Mouse (Mus musculus): ENCODE measurements around the gene Rhot2. TPM values are rescaled to one million over a fixed set of nuclear protein-coding genes. Genes with fewer than 3 reads are reported as not detected.

The Rhot2 gene
- polyA plus RNA-seq, 1 experiment from 2014 or later, result 17.8 TPM

DNA sequence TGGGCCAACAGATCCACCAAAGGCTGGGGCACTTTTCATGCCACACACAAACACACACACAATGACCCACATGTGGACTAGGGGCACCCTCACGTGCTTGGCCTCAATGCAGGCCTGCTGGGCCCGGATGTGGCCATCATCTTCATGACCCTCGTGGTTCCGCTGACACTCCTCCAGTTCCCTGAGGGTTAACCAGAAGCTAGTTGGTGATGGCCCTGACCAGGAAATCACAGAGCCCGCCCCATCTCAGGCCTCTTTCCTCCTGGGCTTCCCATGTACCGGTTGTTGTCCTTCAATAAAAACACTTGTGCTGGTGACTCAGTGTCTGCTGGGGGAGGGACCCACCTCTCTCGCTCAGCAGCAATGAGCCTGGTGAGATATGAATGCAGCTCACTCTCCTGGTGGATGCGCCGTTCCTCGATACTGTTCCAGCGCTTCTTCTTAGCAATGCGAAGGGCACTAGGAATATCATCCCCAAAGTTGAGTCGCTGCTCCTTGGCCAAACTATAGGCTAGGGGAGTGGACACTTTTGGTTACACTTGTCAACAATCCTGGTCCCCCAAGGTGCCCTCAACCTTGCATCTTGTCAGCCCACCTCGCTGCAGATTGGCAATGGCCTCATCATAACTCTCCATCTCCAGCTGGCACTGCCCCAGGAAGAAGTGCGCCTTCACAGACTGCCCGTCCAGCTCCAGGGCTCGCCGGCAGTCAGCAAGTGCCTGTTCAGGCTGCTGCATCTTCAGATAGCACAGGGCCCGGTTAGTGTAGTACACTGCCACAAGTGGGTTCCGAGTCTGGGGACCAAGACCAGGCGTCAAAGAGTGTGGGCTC, 13.0 kb downstream of the Rhot2 start:
- Histone ChIP-seq H3K9me3 (replicated peaks) (no peaks in the 10 kb centered on the region), H3K27me3 (replicated peaks) (no peaks in the 10 kb centered on the region), H3K4me3 (replicated peaks) (peak overlapping the region; percentile 92), H3K9ac (replicated peaks) (peak overlapping the region; percentile 92), H3K36me3 (peaks cover 41% of the 10 kb centered on the region), H3K4me1 (peaks cover 85% of the 10 kb centered on the region), H3K4me2 (peak overlapping the region; percentile 98), H3K27ac (replicated peaks) (peak overlapping the region; percentile 99)
- 57% methylated on average over 21 of the region's 21 CpGs for WGBS
- no peak for ATAC-seq (ENCODE audit: low FRiP score)

DNA sequence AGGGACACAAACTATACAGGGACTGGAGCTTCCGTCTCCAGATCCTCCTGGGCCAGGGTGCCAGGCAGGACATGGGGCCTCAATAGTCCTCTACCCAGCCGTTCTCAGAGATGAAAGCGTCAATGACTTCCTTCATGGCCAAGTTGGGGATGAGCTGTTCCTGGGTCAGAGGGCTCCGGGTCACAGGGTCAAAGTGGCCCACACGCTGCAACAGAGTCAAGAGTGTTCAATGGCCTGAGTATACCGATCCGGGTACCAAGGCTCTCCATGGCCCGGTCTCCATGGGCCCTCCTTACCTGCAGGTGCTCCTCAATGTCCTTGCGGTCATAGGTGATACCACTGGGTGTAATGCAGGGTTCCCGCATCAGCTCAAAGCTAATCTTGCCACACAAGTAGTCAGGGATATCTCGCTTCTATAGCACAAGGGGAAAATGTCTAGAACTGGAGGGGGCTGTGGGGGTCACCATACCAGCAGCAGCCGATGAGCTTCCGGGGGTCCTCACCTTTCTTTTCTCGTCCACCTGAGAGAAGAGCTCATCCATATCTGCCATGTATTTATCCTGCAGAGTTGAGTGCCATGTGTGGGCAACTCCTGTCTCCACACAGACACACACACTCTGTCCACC, 13.7 kb downstream of the Rhot2 start:
- peak overlapping the region; percentile 92 for H3K4me3 ChIP-seq (replicated peaks)
- H3K27me3 ChIP-seq (replicated peaks), result no peaks in the 10 kb centered on the region
- H3K9ac ChIP-seq (replicated peaks), result 0 out of 2 replicates have a peak overlapping the region, but pooled peaks have one; percentile 92
- peak overlapping the region; percentile 98 for H3K4me2 ChIP-seq
- ATAC-seq (ENCODE audit: low FRiP score), result no peak
- peaks cover 85% of the 10 kb centered on the region for H3K4me1 ChIP-seq
- H3K27ac ChIP-seq (replicated peaks), result no peak overlapping the region
- H3K36me3 ChIP-seq, result peaks cover 48% of the 10 kb centered on the region
- no peaks in the 10 kb centered on the region for H3K9me3 ChIP-seq (replicated peaks)
- WGBS, result 86% methylated on average over 14 of the region's 14 CpGs

DNA sequence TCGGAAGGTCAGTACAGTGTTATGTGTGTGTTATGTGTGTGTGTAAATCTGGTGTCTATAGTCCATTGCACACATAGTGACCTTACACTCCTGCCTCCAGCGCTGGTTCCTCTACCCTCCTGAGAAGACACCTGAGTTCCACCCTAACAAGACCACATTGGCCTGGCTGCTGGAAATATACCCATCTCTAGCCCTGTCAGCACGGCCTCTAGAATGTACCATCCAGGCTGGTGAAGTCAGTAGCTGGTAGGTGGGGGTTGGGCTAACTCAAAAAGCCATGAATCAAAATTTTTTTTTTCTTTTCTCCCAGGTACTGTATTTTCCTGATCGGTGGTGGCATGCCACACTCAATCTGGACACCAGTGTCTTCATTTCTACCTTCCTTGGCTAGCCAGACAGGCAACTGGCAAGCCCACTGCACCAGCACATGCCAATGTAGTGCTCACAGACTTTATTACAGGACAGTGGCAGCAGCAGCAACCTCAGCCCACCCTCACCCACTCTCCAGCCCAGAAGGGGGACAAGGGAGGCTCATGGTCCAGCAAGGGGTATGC, 14.4 kb downstream of the Rhot2 start:
- ATAC-seq (ENCODE audit: low FRiP score), result no peak
- Histone ChIP-seq H3K27ac (replicated peaks) (no peak overlapping the region), H3K9me3 (replicated peaks) (no peaks in the 10 kb centered on the region), H3K4me3 (replicated peaks) (peak overlapping the region; percentile 92), H3K4me2 (peak overlapping the region; percentile 98), H3K36me3 (peaks cover 46% of the 10 kb centered on the region), H3K27me3 (replicated peaks) (no peaks in the 10 kb centered on the region), H3K4me1 (peaks cover 85% of the 10 kb centered on the region), H3K9ac (replicated peaks) (peak overlapping the region; percentile 77; the same call in 1 of the 2 replicates)
- WGBS, result 85% methylated on average over 4 of the region's 4 CpGs

DNA sequence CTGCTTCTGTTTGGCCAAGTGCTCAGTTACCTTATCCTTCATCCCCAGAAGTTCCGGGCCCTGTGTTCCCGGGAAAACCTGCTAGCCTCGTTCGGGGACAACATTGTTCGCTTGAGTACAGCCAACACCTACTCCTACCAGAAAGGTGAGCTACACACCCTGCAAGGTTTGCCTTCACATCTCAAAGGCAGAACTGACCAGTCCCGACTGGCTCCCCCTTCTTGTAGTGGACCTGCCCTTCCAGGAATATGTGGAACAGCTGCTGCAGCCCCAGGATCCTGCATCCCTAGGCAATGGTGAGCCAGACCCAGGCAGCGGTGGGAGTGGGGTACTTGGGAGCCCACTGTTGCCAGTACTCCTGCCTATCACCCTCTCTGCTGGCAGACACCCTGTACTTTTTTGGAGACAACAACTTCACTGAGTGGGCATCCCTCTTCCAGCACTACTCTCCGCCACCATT, 15.1 kb downstream of the Rhot2 start:
- H3K36me3 ChIP-seq, result peaks cover 43% of the 10 kb centered on the region
- 34% methylated on average over 8 of the region's 8 CpGs for WGBS
- peak overlapping the region; percentile 65 for H3K4me3 ChIP-seq (replicated peaks)
- peaks cover 85% of the 10 kb centered on the region for H3K4me1 ChIP-seq
- H3K27me3 ChIP-seq (replicated peaks), result no peaks in the 10 kb centered on the region
- H3K27ac ChIP-seq (replicated peaks), result peak overlapping the region; percentile 94
- no peak for ATAC-seq (ENCODE audit: low FRiP score)
- no peaks in the 10 kb centered on the region for H3K9me3 ChIP-seq (replicated peaks)
- H3K4me2 ChIP-seq, result peak overlapping the region; percentile 98
- peak overlapping the region; percentile 77 for H3K9ac ChIP-seq (replicated peaks)

DNA sequence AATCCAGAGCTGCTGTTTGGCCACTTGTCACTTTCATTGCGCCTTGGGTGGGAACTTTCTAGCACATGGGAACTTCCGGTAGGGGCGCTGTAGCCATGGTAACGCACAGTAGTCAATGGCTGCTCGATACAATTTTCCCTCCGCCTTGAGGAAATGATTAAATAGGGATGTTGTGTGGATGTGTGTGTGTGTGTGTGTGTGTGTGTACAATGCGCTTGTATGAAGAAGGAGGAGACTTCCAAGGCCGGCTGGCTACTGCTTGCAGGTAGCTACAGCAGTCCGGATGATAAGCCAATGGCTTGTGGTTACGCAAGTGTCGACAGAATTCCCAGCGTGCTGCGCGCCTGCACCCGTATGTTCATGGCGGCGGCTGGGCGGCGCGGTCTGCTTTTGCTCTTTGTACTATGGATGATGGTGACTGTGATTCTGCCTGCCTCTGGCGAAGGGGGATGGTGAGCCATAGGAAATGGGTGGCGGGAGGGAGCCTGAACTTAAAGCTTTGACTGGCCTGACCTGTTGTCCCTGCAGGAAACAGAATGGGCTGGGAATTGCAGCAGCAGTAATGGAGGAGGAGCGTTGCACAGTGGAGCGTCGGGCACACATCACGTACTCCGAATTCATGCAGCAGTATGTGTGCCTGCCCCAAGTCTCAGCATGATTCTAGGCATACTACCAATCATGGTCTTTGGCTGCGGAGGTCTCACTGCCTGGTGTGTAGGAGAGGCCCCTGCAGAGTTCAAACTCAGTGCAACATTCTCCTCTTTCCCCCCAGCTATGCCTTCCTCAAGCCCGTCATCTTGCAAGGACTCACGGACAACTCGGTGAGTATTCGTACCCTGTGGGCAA, 15.7 kb downstream of the Rhot2 start, which contains the start of gene Jmjd8:
Jmjd8 (plus strand) TSS at position 156 of the 846 bp plus-strand sequence.
- Histone ChIP-seq H3K4me2 (peak within 1 kb of the TSS; percentile 98), H3K4me1 (peaks cover 85% of the 10 kb centered on the region), H3K27me3 (replicated peaks) (no peaks in the 10 kb centered on the region), H3K36me3 (peaks cover 43% of the 10 kb centered on the region), H3K9ac (replicated peaks) (peak within 1 kb of the TSS; percentile 77), H3K27ac (replicated peaks) (peak within 1 kb of the TSS; percentile 94), H3K4me3 (replicated peaks) (peak within 1 kb of the TSS; percentile 65), H3K9me3 (replicated peaks) (no peaks in the 10 kb centered on the region)
- 2% methylated on average over 32 of the region's 32 CpGs for WGBS
- ATAC-seq (ENCODE audit: low FRiP score), result peak; percentile 53

DNA sequence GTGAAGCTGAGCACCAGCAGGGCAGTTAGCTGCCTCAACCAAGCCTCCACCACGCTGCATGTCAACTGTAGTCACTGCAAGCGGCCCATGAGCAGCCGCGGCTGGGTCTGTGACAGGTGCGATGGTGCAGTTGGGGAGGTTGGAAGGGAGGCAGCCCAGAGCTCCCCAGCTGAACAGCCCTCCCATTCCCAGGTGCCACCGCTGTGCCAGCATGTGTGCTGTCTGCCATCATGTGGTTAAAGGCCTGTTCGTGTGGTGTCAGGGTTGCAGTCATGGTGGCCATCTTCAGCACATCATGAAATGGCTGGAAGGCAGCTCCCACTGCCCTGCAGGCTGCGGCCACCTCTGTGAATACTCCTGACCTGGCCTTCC, 16.4 kb downstream of the Rhot2 start:
- no peaks in the 10 kb centered on the region for H3K9me3 ChIP-seq (replicated peaks)
- peak overlapping the region; percentile 77 for H3K9ac ChIP-seq (replicated peaks)
- H3K27ac ChIP-seq (replicated peaks), result peak overlapping the region; percentile 94
- WGBS, result 83% methylated on average over 8 of the region's 8 CpGs
- peaks cover 43% of the 10 kb centered on the region for H3K36me3 ChIP-seq
- peak overlapping the region; percentile 98 for H3K4me2 ChIP-seq
- H3K4me3 ChIP-seq (replicated peaks), result peak overlapping the region; percentile 65
- peaks cover 81% of the 10 kb centered on the region for H3K4me1 ChIP-seq
- no peaks in the 10 kb centered on the region for H3K27me3 ChIP-seq (replicated peaks)
- ATAC-seq (ENCODE audit: low FRiP score), result no peak

DNA sequence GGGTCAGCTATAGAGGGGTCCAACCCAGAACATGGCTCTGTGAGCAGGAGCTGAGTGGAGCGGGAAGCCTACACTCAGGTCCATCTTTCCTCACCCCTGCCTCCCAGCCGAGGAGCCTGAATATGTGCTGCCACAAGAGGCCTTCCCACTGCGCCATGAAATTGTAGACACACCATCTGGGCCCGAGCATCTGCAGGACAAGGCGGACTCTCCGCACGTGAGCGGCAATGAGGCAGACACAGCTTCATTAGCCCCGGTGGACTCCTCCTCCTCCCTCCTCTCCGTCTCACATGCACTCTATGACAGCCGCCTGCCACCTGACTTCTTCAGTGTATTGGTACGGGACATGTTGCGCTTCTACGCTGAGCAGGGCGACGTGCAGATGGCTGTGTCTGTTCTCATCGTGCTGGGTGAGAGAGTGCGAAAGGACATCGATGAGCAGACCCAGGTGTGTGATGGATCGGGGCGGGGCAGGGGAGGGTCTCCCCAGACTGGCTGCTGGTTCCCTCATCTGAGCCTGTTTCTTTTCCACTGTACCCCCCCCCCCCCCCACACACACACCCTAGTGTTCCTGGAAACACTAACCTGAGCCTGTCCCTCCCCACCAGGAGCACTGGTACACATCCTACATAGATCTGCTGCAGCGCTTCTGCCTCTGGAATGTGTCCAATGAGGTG, 17.0 kb downstream of the Rhot2 start:
- Histone ChIP-seq H3K27ac (replicated peaks) (0 out of 2 replicates have a peak overlapping the region, but pooled peaks have one; percentile 94), H3K4me3 (replicated peaks) (no peak overlapping the region), H3K9ac (replicated peaks) (peak overlapping the region; percentile 77; the same call in 1 of the 2 replicates), H3K4me2 (peak overlapping the region; percentile 98; the same call in 1 of the 2 replicates), H3K36me3 (peaks cover 43% of the 10 kb centered on the region), H3K9me3 (replicated peaks) (no peaks in the 10 kb centered on the region), H3K27me3 (replicated peaks) (no peaks in the 10 kb centered on the region), H3K4me1 (peaks cover 85% of the 10 kb centered on the region)
- WGBS, result 84% methylated on average over 22 of the region's 22 CpGs
- no peak for ATAC-seq (ENCODE audit: low FRiP score)

DNA sequence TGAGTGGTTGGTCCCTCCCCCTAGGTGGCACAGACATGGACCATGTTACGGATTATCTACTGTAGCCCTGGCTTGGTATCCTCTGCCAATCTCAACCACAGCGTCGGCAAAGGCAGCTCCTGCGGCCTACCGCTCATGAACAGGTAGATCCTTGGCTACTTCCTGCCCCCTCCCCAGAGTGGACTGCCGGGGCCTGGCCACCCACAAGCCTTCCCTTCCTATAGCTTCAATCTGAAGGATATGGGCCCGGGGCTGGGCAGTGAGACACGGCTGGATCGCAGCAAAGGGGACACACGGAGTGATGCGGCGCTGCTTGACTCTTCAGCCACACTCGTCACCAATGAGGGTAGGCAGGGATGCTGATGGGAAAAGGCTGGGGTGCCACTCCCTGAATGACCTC, 17.6 kb downstream of the Rhot2 start:
- peaks cover 43% of the 10 kb centered on the region for H3K36me3 ChIP-seq

DNA sequence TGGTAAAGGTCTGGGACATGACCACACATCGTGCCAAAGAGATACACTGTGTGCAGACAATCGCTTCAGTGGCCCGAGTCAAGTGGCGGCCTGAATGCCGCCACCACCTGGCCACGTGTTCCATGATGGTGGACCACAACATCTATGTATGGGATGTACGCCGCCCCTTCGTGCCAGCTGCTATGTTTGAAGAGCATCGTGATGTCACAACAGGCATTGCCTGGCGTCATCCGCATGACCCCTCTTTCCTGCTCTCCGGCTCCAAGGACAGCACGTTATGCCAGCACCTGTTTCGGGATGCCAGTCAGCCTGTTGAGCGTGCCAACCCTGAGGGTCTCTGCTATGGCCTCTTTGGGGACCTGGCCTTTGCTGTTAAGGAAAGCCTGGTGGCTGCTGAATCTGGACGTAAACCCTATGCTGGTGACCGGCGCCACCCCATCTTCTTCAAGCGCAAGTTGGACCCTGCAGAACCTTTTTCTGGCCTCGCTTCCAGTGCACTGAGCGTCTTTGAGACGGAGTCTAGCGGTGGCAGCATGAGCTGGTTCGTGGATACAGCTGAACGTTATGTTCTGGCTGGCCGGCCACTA, 18.6 kb downstream of the Rhot2 start:
- H3K4me2 ChIP-seq, result no peak overlapping the region
- no peak for ATAC-seq (ENCODE audit: low FRiP score)
- H3K4me1 ChIP-seq, result peaks cover 74% of the 10 kb centered on the region
- H3K36me3 ChIP-seq, result peaks cover 36% of the 10 kb centered on the region
- H3K27ac ChIP-seq (replicated peaks), result no peak overlapping the region
- H3K9ac ChIP-seq (replicated peaks), result no peak overlapping the region
- H3K27me3 ChIP-seq (replicated peaks), result no peaks in the 10 kb centered on the region
- no peaks in the 10 kb centered on the region for H3K9me3 ChIP-seq (replicated peaks)
- no peak overlapping the region; the same call in 1 of the 2 replicates for H3K4me3 ChIP-seq (replicated peaks)
- 97% methylated on average over 27 of the region's 27 CpGs for WGBS

More for the DNA sequence above, 17.6 kb downstream of the Rhot2 start:
- Histone ChIP-seq H3K9me3 (replicated peaks) (no peaks in the 10 kb centered on the region), H3K27me3 (replicated peaks) (no peaks in the 10 kb centered on the region), H3K4me2 (no peak overlapping the region), H3K27ac (replicated peaks) (no peak overlapping the region), H3K4me3 (replicated peaks) (no peak overlapping the region), H3K9ac (replicated peaks) (0 out of 2 replicates have a peak overlapping the region, but pooled peaks have one; percentile 7), H3K4me1 (peaks cover 83% of the 10 kb centered on the region)
- 96% methylated on average over 13 of the region's 13 CpGs for WGBS
- ATAC-seq (ENCODE audit: low FRiP score), result no peak

DNA sequence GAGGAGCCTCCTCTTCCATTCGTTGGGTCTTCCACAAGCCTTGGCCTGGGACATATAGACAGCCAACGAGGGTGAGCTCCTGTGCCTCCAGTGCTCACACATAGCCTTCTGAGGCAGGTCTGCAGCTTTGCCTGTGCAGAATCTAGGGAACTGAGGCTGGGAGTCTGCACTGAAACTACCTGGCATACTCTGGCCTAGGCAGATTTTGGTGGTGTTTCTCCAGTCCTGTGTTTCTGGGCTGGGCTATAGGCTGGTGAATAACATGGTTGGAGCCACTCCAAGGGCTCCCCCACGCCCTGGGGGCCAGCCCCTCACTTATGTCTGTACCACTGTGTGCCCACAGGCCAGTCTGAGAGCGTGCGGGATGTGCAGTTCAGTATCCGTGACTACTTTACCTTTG, 19.3 kb downstream of the Rhot2 start:
- Histone ChIP-seq H3K9ac (replicated peaks) (no peak overlapping the region), H3K4me3 (replicated peaks) (0 out of 2 replicates have a peak overlapping the region, but pooled peaks have one; percentile 3), H3K36me3 (peaks cover 30% of the 10 kb centered on the region), H3K4me2 (peak overlapping the region; percentile 98), H3K27ac (replicated peaks) (no peak overlapping the region), H3K4me1 (peaks cover 66% of the 10 kb centered on the region), H3K9me3 (replicated peaks) (no peaks in the 10 kb centered on the region), H3K27me3 (replicated peaks) (peaks cover under 1% of the 10 kb centered on the region)
- WGBS, result 94% methylated on average over 6 of the region's 6 CpGs
- no peak for ATAC-seq (ENCODE audit: low FRiP score)
